ENCODE assay signal across 8 mouse cellular contexts in the genomic region with DNA sequence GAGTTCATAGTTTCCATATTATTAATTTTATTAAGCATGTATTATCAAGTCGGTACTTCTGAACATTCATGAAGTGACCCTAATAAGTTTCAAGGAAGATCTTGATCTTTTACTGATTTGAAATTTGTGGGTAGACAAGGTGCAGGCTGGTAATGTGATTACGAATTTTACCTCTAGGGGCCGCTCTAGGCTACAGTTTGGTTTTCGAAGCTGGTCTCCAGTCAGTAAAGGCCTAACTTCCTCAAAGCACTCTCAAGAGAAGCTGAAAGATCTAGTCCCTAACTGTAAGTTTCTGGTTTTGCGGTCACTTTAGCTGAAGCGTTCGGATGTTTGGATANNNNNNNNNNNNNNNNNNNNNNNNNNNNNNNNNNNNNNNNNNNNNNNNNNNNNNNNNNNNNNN.
DNase-seq lines count a peak whose midpoint lies in the region; ATAC-seq lines count a peak whose summit lies in the region.

No protein-coding gene starts in this region.

- H3K4me2 ChIP-seq in neural tube, embryonic 15.5 days, result no peak overlapping the region
- no peak overlapping the region for H3K4me2 ChIP-seq in neural tube, embryonic 13.5 days

- no peak overlapping the region for H3K27ac ChIP-seq in neural tube, embryonic 15.5 days (replicated peaks)
- H3K27ac ChIP-seq in neural tube, embryonic 13.5 days (replicated peaks), result no peak overlapping the region

- 24% methylated on average over 7 of the region's 7 CpGs for WGBS in neural tube, embryonic 15.5 days
- 27% methylated on average over 7 of the region's 7 CpGs for WGBS in neural tube, embryonic 13.5 days

- no peak overlapping the region for H3K4me3 ChIP-seq in neural tube, embryonic 15.5 days (replicated peaks)
- H3K4me3 ChIP-seq in neural tube, embryonic 13.5 days, result no peak overlapping the region

- no peak overlapping the region for H3K9ac ChIP-seq in neural tube, embryonic 15.5 days (replicated peaks)
- H3K9ac ChIP-seq in neural tube, embryonic 13.5 days, result no peak overlapping the region

- no peak for ATAC-seq in neural tube, embryonic 15.5 days (ENCODE audit: low FRiP score)
- peak; percentile 36; the same call in 1 of the 2 replicates for ATAC-seq in neural tube, embryonic 13.5 days (ENCODE audit: low read depth)
- no peak for ATAC-seq in monocyte, adult 5-6 weeks (replicated peaks; ENCODE audit: insufficient number of reproducible peaks, low FRiP score, low TSS enrichment, poor library complexity, severe bottlenecking)

- intact Hi-C loops in heart, postnatal 36 days (cut with DNase I), result loop anchor here (5.0 kb wide), 1 partner anchor 397 kb away; no protein-coding TSS in a partner anchor
- intact Hi-C loops in left cerebral cortex, postnatal 10 days (cut with DNase I), result no loop called here

- no peaks in the 10 kb centered on the region for H3K27me3 ChIP-seq in neural tube, embryonic 15.5 days (replicated peaks)
- no peaks in the 10 kb centered on the region for H3K27me3 ChIP-seq in neural tube, embryonic 13.5 days

- H3K9me3 ChIP-seq in neural tube, embryonic 15.5 days (replicated peaks), result no peaks in the 10 kb centered on the region
- H3K9me3 ChIP-seq in neural tube, embryonic 13.5 days, result no peaks in the 10 kb centered on the region

- H3K36me3 ChIP-seq in neural tube, embryonic 15.5 days, result no peaks in the 10 kb centered on the region
- H3K36me3 ChIP-seq in neural tube, embryonic 13.5 days, result no peaks in the 10 kb centered on the region

- no peaks in the 10 kb centered on the region for H3K4me1 ChIP-seq in neural tube, embryonic 15.5 days
- H3K4me1 ChIP-seq in neural tube, embryonic 13.5 days (replicated peaks), result no peaks in the 10 kb centered on the region

- DNase-seq in neural tube, embryonic 10.5 days (ENCODE audit: extremely low spot score, low spot score), result peak; percentile 52
- DNase-seq in adipocyte (ENCODE audit: low spot score), result peak; percentile 49
- DNase-seq in embryo, embryonic 10 days (ENCODE audit: low spot score), result peak; percentile 59
- peak; percentile 15 to 32 for DNase-seq in heart, postnatal 36 days
- peak; percentile 47 to 65 for DNase-seq in left cerebral cortex, postnatal 10 days (ENCODE audit: extremely low spot score in 1 of 2, low spot score in 2 of 2)
